Mouse (Mus musculus): Measurements from ENCODE around the gene Obp2b. TPM values are rescaled to one million over a fixed set of nuclear protein-coding genes. Genes with fewer than 3 reads are reported as not detected.

Obp2b gene
- polyA plus RNA-seq (2014; fragmentation: Illumina TruSeq; extraction: RNeasy Lipid Tissue Mini Kit (QIAGEN cat#74804); ENCODE audit: insufficient read depth, low read depth, low replicate concordance): not detected

GRCm38 (mm10) chr2:25736709-25737108, at the start of gene Obp2b:
Gene Obp2b, plus strand, starts transcription at chr2:25737009.

GRCm38 (mm10) chr2:25699743-25700142, 37.1 kb upstream of the Obp2b start, which contains the start of gene Obp2a:
Gene Obp2a, plus strand, starts transcription at chr2:25700043.

DNA sequence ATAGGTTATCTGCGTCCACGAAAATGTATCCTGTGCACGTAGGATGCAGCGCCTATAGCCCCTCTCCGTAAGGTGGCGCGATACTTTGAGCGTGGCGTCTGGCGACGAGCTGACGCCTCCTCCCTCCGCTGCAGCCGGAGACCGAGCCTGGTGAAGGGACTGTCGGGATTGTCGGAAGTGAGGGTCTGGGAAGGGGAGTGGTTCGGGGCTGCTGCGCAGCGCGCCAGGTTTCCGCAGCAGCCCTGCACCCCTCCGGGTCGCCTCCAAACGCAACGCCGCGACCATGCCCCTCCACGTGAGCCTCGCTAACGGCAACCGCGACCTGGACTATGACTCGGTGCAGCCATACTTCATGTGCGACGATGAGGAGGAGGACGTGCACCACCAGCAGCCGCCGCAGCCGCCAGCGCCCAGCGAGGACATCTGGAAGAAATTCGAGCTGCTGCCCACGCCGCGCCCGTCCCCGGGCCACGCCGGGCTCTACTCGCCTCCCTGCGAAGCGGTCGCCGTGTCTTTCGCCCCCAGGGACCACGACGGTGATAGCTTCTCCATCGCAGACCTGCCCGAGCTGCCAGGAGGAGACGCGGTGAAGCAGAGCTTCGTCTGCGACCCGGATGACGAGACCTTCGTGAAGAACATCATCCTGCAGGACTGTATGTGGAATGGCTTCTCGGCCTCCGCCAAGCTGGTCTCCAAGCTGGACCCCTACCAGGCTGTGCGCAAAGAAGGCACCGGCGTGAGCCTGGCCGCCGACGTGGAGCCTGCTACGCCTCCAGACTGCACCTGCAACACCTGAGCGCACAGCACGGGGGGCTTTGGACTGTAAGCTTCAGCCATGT, 29.9 kb upstream of the Obp2b start, which contains the start of gene Bmyc:
Gene Bmyc, plus strand, starts transcription at position 97 of the 839 bp plus-strand sequence.

GRCm38 (mm10) chr2:25765269-25765668, 28.5 kb downstream of the Obp2b start, which contains the start of gene Lcn3:
Gene Lcn3, plus strand, starts transcription at chr2:25765569.

GRCm38 (mm10) chr2:25776717-25777116, 39.9 kb downstream of the Obp2b start, which contains the start of gene Lcn11:
Gene Lcn11, plus strand, starts transcription at chr2:25777017.

DNA sequence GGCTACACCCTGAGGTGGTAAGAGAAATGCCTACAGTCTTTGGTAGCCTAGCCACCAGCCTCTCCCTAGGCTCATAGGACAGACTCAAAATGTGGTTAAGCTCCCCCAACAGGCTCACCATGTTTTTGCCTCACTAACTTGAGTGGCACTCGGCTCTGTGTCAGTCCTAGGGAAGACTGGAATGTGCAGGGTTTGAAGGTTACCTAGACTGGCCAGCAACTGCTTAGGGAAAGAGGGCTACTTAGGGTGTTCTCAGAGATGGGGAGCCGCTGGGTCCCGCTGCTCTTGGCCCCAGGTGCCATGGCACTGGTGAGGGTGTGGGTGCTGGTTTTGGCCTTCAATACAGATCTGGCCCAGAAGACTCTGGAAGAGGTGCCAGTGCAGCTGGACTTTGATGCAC, 45.1 kb downstream of the Obp2b start, which contains the start of gene Gm13539:
Gene Gm13539, plus strand, starts transcription at position 301 of the 400 bp plus-strand sequence.

Other genes starting within 250 kb of the Obp2b start
- not detected for gene Lcn12, start 243.1 kb upstream of the Obp2b start, polyA plus RNA-seq (2014; fragmentation: Illumina TruSeq; extraction: RNeasy Lipid Tissue Mini Kit (QIAGEN cat#74804); ENCODE audit: insufficient read depth, low read depth, low replicate concordance)
- gene Fbxw5, start 236.3 kb upstream of the Obp2b start, polyA plus RNA-seq (2014; fragmentation: Illumina TruSeq; extraction: RNeasy Lipid Tissue Mini Kit (QIAGEN cat#74804); ENCODE audit: insufficient read depth, low read depth, low replicate concordance): 27.0 TPM
- gene C8g, start 235.3 kb upstream of the Obp2b start, polyA plus RNA-seq (2014; fragmentation: Illumina TruSeq; extraction: RNeasy Lipid Tissue Mini Kit (QIAGEN cat#74804); ENCODE audit: insufficient read depth, low read depth, low replicate concordance): 0.92 TPM
- gene Traf2, start 190.1 kb upstream of the Obp2b start, polyA plus RNA-seq (2014; fragmentation: Illumina TruSeq; extraction: RNeasy Lipid Tissue Mini Kit (QIAGEN cat#74804); ENCODE audit: insufficient read depth, low read depth, low replicate concordance): 19.5 TPM
- gene Edf1, start 179.2 kb upstream of the Obp2b start, polyA plus RNA-seq (2014; fragmentation: Illumina TruSeq; extraction: RNeasy Lipid Tissue Mini Kit (QIAGEN cat#74804); ENCODE audit: insufficient read depth, low read depth, low replicate concordance): 272 TPM
- gene Mamdc4, start 162.2 kb upstream of the Obp2b start, polyA plus RNA-seq (2014; fragmentation: Illumina TruSeq; extraction: RNeasy Lipid Tissue Mini Kit (QIAGEN cat#74804); ENCODE audit: insufficient read depth, low read depth, low replicate concordance): 0.44 TPM
- 64.0 TPM for gene Phpt1, start 161.8 kb upstream of the Obp2b start, polyA plus RNA-seq (2014; fragmentation: Illumina TruSeq; extraction: RNeasy Lipid Tissue Mini Kit (QIAGEN cat#74804); ENCODE audit: insufficient read depth, low read depth, low replicate concordance)
- not detected for gene Ajm1, start 155.3 kb upstream of the Obp2b start, polyA plus RNA-seq (2014; fragmentation: Illumina TruSeq; extraction: RNeasy Lipid Tissue Mini Kit (QIAGEN cat#74804); ENCODE audit: insufficient read depth, low read depth, low replicate concordance)
- gene Rabl6, start 128.5 kb upstream of the Obp2b start, polyA plus RNA-seq (2014; fragmentation: Illumina TruSeq; extraction: RNeasy Lipid Tissue Mini Kit (QIAGEN cat#74804); ENCODE audit: insufficient read depth, low read depth, low replicate concordance): 25.9 TPM
- gene Ccdc183, start 119.3 kb upstream of the Obp2b start, polyA plus RNA-seq (2014; fragmentation: Illumina TruSeq; extraction: RNeasy Lipid Tissue Mini Kit (QIAGEN cat#74804); ENCODE audit: insufficient read depth, low read depth, low replicate concordance): not detected
- 21.1 TPM for gene Tmem141, start 115.0 kb upstream of the Obp2b start, polyA plus RNA-seq (2014; fragmentation: Illumina TruSeq; extraction: RNeasy Lipid Tissue Mini Kit (QIAGEN cat#74804); ENCODE audit: insufficient read depth, low read depth, low replicate concordance)
- gene Fcna, start 109.0 kb upstream of the Obp2b start, polyA plus RNA-seq (2014; fragmentation: Illumina TruSeq; extraction: RNeasy Lipid Tissue Mini Kit (QIAGEN cat#74804); ENCODE audit: insufficient read depth, low read depth, low replicate concordance): 23.9 TPM
- gene Lcn8, start 83.9 kb upstream of the Obp2b start, polyA plus RNA-seq (2014; fragmentation: Illumina TruSeq; extraction: RNeasy Lipid Tissue Mini Kit (QIAGEN cat#74804); ENCODE audit: insufficient read depth, low read depth, low replicate concordance): not detected
- not detected for gene Lcn5, start 79.1 kb upstream of the Obp2b start, polyA plus RNA-seq (2014; fragmentation: Illumina TruSeq; extraction: RNeasy Lipid Tissue Mini Kit (QIAGEN cat#74804); ENCODE audit: insufficient read depth, low read depth, low replicate concordance)
- gene Lcn6, start 60.2 kb upstream of the Obp2b start, polyA plus RNA-seq (2014; fragmentation: Illumina TruSeq; extraction: RNeasy Lipid Tissue Mini Kit (QIAGEN cat#74804); ENCODE audit: insufficient read depth, low read depth, low replicate concordance): not detected
- not detected for gene Lcn10, start 54.3 kb upstream of the Obp2b start, polyA plus RNA-seq (2014; fragmentation: Illumina TruSeq; extraction: RNeasy Lipid Tissue Mini Kit (QIAGEN cat#74804); ENCODE audit: insufficient read depth, low read depth, low replicate concordance)
- gene Obp2a, start 37.0 kb upstream of the Obp2b start, polyA plus RNA-seq (2014; fragmentation: Illumina TruSeq; extraction: RNeasy Lipid Tissue Mini Kit (QIAGEN cat#74804); ENCODE audit: insufficient read depth, low read depth, low replicate concordance): not detected
- 21.5 TPM for gene Bmyc, start 30.3 kb upstream of the Obp2b start, polyA plus RNA-seq (2014; fragmentation: Illumina TruSeq; extraction: RNeasy Lipid Tissue Mini Kit (QIAGEN cat#74804); ENCODE audit: insufficient read depth, low read depth, low replicate concordance)
- not detected for gene Lcn3, start 28.6 kb downstream of the Obp2b start, polyA plus RNA-seq (2014; fragmentation: Illumina TruSeq; extraction: RNeasy Lipid Tissue Mini Kit (QIAGEN cat#74804); ENCODE audit: insufficient read depth, low read depth, low replicate concordance)
- not detected for gene Lcn11, start 40.0 kb downstream of the Obp2b start, polyA plus RNA-seq (2014; fragmentation: Illumina TruSeq; extraction: RNeasy Lipid Tissue Mini Kit (QIAGEN cat#74804); ENCODE audit: insufficient read depth, low read depth, low replicate concordance)
- gene Gm13539, start 45.2 kb downstream of the Obp2b start, polyA plus RNA-seq (2014; fragmentation: Illumina TruSeq; extraction: RNeasy Lipid Tissue Mini Kit (QIAGEN cat#74804); ENCODE audit: insufficient read depth, low read depth, low replicate concordance): not detected
- not detected for gene Glt6d1, start 78.8 kb downstream of the Obp2b start, polyA plus RNA-seq (2014; fragmentation: Illumina TruSeq; extraction: RNeasy Lipid Tissue Mini Kit (QIAGEN cat#74804); ENCODE audit: insufficient read depth, low read depth, low replicate concordance)
- not detected for gene Lcn9, start 86.1 kb downstream of the Obp2b start, polyA plus RNA-seq (2014; fragmentation: Illumina TruSeq; extraction: RNeasy Lipid Tissue Mini Kit (QIAGEN cat#74804); ENCODE audit: insufficient read depth, low read depth, low replicate concordance)
- gene Sohlh1, start 110.2 kb downstream of the Obp2b start, polyA plus RNA-seq (2014; fragmentation: Illumina TruSeq; extraction: RNeasy Lipid Tissue Mini Kit (QIAGEN cat#74804); ENCODE audit: insufficient read depth, low read depth, low replicate concordance): not detected
- not detected for gene Kcnt1, start 126.7 kb downstream of the Obp2b start, polyA plus RNA-seq (2014; fragmentation: Illumina TruSeq; extraction: RNeasy Lipid Tissue Mini Kit (QIAGEN cat#74804); ENCODE audit: insufficient read depth, low read depth, low replicate concordance)
- gene Camsap1, start 246.3 kb downstream of the Obp2b start, polyA plus RNA-seq (2014; fragmentation: Illumina TruSeq; extraction: RNeasy Lipid Tissue Mini Kit (QIAGEN cat#74804); ENCODE audit: insufficient read depth, low read depth, low replicate concordance): 3.3 TPM

All from lung, adult 10 weeks (tissue).